Mouse (Mus musculus): ENCODE results near the gene Cpxm1. TPM values are rescaled to one million over a fixed set of nuclear protein-coding genes. Genes with fewer than 3 reads are reported as not detected.

Cpxm1 gene
- polyA plus RNA-seq (2012; ENCODE audit: insufficient read depth, insufficient read length, missing spikeins) = 0.33 TPM in 1 of 2 replicates, not detected in the other

DNA sequence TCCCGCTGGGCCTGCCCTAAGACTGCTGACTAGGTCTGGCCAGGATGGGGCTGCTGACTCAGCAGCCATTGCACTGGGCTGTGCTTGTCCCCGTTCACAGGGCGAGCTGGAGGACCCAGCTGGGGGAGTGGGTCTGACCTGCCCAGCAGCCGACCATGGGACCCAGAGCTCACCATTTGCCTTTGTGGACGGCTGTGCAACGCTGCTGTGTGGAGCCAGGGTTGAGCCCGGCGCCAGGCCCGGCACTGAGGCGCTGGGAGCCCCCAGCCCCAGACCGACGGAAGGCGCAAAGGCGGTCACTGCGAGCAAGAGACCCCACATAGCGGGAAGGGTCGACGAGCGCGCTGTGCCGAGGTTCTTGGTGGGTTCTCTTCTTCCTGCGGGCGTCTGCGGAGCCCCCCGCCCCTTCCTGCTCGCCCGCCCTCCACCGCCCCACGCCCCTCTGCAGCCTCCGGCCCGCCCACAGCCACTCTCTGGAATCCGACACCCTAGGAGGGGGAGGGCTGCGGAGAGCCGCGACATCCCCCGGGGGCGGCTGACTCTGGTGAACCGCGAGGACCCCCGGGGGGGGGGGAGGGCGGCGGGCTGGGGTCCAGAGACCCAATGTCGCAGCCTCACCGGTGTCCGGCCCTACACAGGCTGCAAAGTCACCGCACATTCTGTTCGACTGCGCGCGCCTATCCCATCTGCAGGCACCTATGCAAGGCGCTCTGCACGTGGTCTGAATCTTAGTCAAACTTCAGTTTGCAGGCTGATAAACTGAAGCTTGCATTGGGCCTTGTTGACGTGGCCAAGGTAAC is at the start of gene Cpxm1:
Gene Cpxm1, minus strand, starts transcription at position 389 of the 800 bp plus-strand sequence.
- TF ChIP-seq CTCF (IDR thresholded peaks at IDR 0.05; ENCODE audit: low read depth, low read length) (no peak), POLR2A (IDR thresholded peaks at IDR 0.05; ENCODE audit: borderline replicate concordance, low read depth, low read length) (no peak)
- Histone ChIP-seq H3K27ac (ENCODE audit: insufficient read depth, low read depth, low read length) (no peak within 1 kb of the TSS), H3K4me3 (ENCODE audit: insufficient read depth, low read length) (no peak within 1 kb of the TSS), H3K4me1 (ENCODE audit: control insufficient read depth, insufficient read depth, low read length) (no peaks in the 10 kb centered on the region)

DNA sequence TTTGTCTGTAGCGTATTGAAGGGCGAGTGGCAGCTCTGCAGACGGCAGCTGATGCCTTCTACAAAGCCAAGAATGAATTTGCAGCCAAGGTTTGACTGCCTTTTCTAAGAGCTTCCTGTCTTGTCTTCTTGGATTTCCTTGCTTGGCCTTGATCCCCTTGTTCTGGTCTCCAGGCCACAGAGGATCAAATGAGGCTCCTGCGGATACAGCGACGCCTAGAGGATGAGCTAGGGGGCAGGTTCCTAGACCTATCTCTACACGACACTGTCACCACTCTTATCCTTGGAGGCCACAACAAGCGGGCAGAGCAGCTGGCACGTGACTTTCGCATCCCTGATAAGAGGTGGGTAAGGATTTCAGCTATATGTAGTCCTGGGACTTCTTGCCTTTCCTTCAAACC is 44.8 kb upstream of the Cpxm1 start:
- Histone ChIP-seq H3K27ac (ENCODE audit: insufficient read depth, low read depth, low read length) (no peak overlapping the region), H3K4me1 (ENCODE audit: control insufficient read depth, insufficient read depth, low read length) (no peaks in the 10 kb centered on the region), H3K4me3 (ENCODE audit: insufficient read depth, low read length) (no peak overlapping the region)
- TF ChIP-seq POLR2A (IDR thresholded peaks at IDR 0.05; ENCODE audit: borderline replicate concordance, low read depth, low read length) = no peak
- no peak for TF ChIP-seq CTCF (IDR thresholded peaks at IDR 0.05; ENCODE audit: low read depth, low read length)

DNA sequence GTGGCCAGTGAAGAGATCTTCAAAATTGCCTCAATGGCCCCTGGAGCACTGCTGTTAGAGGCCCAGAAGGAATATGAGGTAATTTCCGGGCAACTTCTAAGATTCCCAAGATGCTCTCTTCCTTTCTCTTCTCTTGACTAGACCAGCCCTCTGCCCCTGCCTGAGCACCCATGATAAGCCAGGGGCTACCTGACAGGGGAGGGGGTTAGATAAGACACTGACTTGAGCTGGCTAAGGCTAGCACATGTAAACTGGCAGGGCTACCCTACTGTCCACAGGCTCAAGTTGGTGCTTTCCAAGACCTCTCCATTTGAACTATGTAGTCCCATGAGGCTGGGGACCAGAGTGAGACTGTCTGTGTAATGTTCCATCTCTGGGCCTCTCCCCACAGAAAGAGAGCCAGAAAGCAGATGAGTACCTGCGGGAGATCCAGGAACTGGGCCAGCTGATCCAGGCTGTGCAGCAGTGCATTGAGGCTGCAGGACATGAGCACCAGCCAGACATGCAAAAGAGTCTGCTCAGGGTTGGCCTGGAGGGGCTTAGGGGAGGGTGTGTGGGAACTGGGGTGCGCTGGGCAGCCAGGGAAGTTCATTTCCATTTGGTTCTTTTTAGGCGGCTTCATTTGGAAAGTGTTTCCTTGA is 42.6 kb upstream of the Cpxm1 start:
- H3K4me1 ChIP-seq (ENCODE audit: control insufficient read depth, insufficient read depth, low read length) = no peaks in the 10 kb centered on the region
- no peak overlapping the region for H3K27ac ChIP-seq (ENCODE audit: insufficient read depth, low read depth, low read length)
- H3K4me3 ChIP-seq (ENCODE audit: insufficient read depth, low read length) = no peak overlapping the region
- TF ChIP-seq CTCF (IDR thresholded peaks at IDR 0.05; ENCODE audit: low read depth, low read length) = no peak
- TF ChIP-seq POLR2A (IDR thresholded peaks at IDR 0.05; ENCODE audit: borderline replicate concordance, low read depth, low read length) = no peak

DNA sequence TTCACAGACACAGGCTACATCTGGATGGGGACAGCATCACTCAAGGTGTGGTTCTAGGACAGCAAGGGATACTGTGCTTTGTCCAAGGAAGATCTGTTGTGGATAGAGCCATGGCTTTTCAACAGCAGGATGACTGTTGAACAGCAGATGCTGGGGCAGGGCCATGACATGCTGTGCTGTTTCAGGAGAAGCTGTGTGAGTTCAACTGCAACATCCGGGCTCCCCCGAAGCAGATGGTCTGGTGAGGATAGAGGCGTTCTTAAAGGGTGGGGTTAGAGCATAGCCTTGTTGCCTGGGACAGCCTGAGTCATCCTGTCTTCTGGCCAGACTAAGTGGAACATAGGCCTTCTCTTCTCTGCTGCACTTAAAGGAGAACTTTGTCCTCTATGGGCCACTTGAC is 41.5 kb upstream of the Cpxm1 start:
- Histone ChIP-seq H3K27ac (ENCODE audit: insufficient read depth, low read depth, low read length) (no peak overlapping the region), H3K4me1 (ENCODE audit: control insufficient read depth, insufficient read depth, low read length) (no peaks in the 10 kb centered on the region), H3K4me3 (ENCODE audit: insufficient read depth, low read length) (no peak overlapping the region)
- TF ChIP-seq POLR2A (IDR thresholded peaks at IDR 0.05; ENCODE audit: borderline replicate concordance, low read depth, low read length) = no peak
- TF ChIP-seq CTCF (IDR thresholded peaks at IDR 0.05; ENCODE audit: low read depth, low read length) = no peak

DNA sequence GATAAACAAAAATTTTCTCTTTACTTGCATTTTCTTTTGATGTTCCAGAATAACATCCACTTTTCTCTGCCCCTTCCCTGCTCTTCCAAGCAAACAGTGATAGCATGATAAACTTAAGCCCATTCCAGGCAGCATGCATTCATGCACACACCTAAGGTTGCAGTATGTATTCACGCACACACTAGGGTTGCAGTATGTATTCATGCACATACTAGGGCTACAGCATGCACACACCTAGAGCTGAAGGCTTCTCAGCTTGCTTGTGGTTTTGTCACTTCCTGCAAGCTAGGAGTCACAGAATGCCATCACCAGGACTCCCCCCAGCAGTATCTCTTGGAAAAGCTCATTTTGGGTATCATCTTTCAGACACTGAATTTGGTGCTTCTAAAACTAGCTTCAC is 39.4 kb upstream of the Cpxm1 start:
- Histone ChIP-seq H3K4me1 (ENCODE audit: control insufficient read depth, insufficient read depth, low read length) (no peaks in the 10 kb centered on the region), H3K4me3 (ENCODE audit: insufficient read depth, low read length) (no peak overlapping the region), H3K27ac (ENCODE audit: insufficient read depth, low read depth, low read length) (no peak overlapping the region)
- TF ChIP-seq CTCF (IDR thresholded peaks at IDR 0.05; ENCODE audit: low read depth, low read length) (no peak), POLR2A (IDR thresholded peaks at IDR 0.05; ENCODE audit: borderline replicate concordance, low read depth, low read length) (no peak)

DNA sequence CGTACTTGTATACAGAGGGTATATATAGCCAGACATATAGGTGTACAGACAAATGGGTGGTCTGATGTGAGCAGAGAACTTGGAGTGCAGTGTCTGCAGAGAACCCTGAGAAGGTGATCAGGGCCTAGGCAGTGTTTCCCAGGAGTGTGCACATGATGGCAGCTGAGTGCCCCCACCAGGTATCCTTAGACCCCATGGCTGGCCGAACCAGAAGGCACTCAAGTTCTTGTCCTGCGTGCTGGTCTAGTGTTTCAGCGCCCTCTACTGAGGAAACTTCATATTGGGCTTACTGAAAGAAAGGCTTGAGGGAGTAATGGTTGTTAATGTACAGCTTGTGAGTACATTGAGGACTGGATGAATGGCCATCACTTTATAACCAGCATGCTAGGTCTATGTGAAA is 35.8 kb upstream of the Cpxm1 start:
- peaks cover 2% of the 10 kb centered on the region; the same call in 1 of the 2 replicates for H3K4me1 ChIP-seq (ENCODE audit: control insufficient read depth, insufficient read depth, low read length)
- TF ChIP-seq POLR2A (IDR thresholded peaks at IDR 0.05; ENCODE audit: borderline replicate concordance, low read depth, low read length) = no peak
- peak; percentile 54; the same call in 1 of the 2 replicates for TF ChIP-seq CTCF (IDR thresholded peaks at IDR 0.05; ENCODE audit: low read depth, low read length)

DNA sequence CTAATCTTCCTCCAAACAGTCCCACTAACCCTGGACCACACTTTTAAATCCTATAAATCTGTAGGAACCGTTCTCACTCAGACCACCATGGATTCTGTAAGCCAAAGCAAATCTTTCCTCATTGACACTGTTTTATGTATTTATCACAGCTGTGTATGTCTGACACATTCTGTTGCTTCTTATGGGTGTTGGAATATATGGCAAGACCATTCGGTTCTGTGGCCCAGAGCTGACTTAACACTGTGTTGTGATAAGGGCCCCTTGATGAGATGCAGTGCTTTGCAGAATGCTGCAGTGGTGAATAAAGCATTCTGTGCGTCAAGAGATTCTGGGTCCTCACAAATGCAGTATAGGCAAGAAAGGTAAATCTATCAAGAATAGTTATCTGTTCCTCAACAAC is 34.8 kb upstream of the Cpxm1 start:
- no peak overlapping the region for H3K4me3 ChIP-seq (ENCODE audit: insufficient read depth, low read length)
- peaks cover 4% of the 10 kb centered on the region; the same call in 1 of the 2 replicates for H3K4me1 ChIP-seq (ENCODE audit: control insufficient read depth, insufficient read depth, low read length)
- H3K27ac ChIP-seq (ENCODE audit: insufficient read depth, low read depth, low read length) = no peak overlapping the region
- TF ChIP-seq CTCF (IDR thresholded peaks at IDR 0.05; ENCODE audit: low read depth, low read length) (no peak), POLR2A (IDR thresholded peaks at IDR 0.05; ENCODE audit: borderline replicate concordance, low read depth, low read length) (no peak)

More for the DNA sequence above, 35.8 kb upstream of the Cpxm1 start:
- Histone ChIP-seq H3K27ac (ENCODE audit: insufficient read depth, low read depth, low read length) (no peak overlapping the region), H3K4me3 (ENCODE audit: insufficient read depth, low read length) (no peak overlapping the region)

DNA sequence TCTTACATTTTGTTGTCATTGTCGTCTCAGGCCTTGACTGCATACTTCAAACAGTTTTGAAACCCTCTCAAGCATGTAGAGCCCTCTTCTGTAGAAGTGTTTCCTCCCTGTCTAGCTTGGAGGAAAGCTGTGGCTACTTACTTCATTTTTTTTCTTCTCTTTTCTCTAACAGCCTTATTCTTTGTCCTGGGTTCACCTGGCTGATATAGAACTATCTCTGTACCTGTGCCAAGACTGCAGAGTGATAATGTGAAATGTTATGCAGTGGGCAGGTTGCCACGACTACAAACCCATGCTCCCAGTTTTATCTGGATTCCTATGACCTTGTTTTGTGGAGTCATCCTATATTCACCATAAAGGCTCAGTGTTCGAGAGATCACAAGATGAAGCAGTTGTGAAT is 33.1 kb upstream of the Cpxm1 start:
- TF ChIP-seq POLR2A (IDR thresholded peaks at IDR 0.05; ENCODE audit: borderline replicate concordance, low read depth, low read length) (no peak), CTCF (IDR thresholded peaks at IDR 0.05; ENCODE audit: low read depth, low read length) (no peak)
- peaks cover 11% of the 10 kb centered on the region for H3K4me1 ChIP-seq (ENCODE audit: control insufficient read depth, insufficient read depth, low read length)
- H3K27ac ChIP-seq (ENCODE audit: insufficient read depth, low read depth, low read length) = no peak overlapping the region
- no peak overlapping the region for H3K4me3 ChIP-seq (ENCODE audit: insufficient read depth, low read length)

DNA sequence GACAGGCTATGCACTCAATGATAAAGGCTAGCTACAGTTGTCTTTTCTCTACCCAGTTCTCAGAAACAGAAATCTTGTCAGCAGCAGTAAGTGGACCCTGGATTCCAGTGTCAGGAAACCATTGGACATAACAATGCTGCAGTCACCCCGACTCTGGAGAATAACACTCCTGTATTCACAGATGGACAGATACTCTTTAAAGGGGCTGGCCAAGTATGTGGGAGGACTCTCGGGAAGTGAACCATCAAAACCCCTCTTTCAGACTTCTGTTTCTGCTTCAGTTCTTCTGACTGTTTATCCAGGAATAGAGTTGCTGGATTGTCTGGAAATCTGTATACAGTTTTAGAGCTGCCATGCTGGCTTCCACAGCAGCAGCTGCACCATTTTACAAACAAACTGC is 32.5 kb upstream of the Cpxm1 start:
- peaks cover 13% of the 10 kb centered on the region for H3K4me1 ChIP-seq (ENCODE audit: control insufficient read depth, insufficient read depth, low read length)
- no peak for TF ChIP-seq POLR2A (IDR thresholded peaks at IDR 0.05; ENCODE audit: borderline replicate concordance, low read depth, low read length)
- TF ChIP-seq CTCF (IDR thresholded peaks at IDR 0.05; ENCODE audit: low read depth, low read length) = no peak
- H3K4me3 ChIP-seq (ENCODE audit: insufficient read depth, low read length) = no peak overlapping the region
- H3K27ac ChIP-seq (ENCODE audit: insufficient read depth, low read depth, low read length) = no peak overlapping the region

DNA sequence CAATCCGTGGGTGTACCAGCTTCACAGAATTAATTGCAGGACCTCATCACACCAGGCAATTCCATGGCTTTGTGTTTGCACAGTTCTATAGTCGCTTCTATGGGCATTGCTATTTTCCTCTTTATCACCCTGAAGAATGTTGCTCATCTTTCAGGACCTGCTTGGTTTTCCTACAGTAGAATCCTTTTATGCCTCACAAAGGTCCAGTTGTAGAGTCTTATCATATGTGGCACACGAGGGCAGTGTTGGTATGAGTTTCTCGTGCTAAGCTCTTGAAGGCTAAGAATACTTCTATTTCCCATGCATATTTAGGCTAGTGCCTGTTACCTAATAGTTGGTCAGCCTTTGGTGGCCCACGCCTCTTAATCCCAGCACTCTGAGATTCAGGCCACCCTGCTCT is 27.7 kb upstream of the Cpxm1 start:
- H3K4me3 ChIP-seq (ENCODE audit: insufficient read depth, low read length) = peak overlapping the region; percentile 96
- peak overlapping the region; percentile 86 for H3K27ac ChIP-seq (ENCODE audit: insufficient read depth, low read depth, low read length)
- peaks cover 23% of the 10 kb centered on the region for H3K4me1 ChIP-seq (ENCODE audit: control insufficient read depth, insufficient read depth, low read length)
- TF ChIP-seq CTCF (IDR thresholded peaks at IDR 0.05; ENCODE audit: low read depth, low read length) = no peak
- no peak for TF ChIP-seq POLR2A (IDR thresholded peaks at IDR 0.05; ENCODE audit: borderline replicate concordance, low read depth, low read length)

Data from bone marrow macrophage, adult 2 months (primary cell).